Mouse (Mus musculus): ENCODE data around the gene Nrbp1.

Nrbp1 gene

DNA sequence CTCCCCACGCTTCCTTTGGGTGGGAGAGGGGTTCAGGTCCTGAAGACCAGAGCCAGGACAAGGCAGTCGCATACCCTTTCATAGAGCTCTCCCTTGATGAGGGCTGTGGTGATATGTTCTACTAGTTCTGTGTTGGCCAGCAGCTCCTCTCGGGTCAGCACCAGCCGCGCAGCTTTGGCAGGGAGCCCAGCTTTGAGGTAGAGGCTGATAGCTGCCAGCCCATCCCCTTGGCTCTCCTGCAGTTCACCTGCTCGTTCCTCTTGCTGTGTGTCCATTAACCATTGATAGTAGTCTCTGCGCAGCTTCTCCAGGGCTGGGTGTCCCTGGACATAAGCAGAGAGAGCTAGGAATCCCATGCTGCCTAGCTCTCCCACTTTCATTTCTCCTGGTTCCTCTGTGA, 25.4 kb downstream of the Nrbp1 start:
- in situ Hi-C loops (cut with MboI) = no loop called here

DNA sequence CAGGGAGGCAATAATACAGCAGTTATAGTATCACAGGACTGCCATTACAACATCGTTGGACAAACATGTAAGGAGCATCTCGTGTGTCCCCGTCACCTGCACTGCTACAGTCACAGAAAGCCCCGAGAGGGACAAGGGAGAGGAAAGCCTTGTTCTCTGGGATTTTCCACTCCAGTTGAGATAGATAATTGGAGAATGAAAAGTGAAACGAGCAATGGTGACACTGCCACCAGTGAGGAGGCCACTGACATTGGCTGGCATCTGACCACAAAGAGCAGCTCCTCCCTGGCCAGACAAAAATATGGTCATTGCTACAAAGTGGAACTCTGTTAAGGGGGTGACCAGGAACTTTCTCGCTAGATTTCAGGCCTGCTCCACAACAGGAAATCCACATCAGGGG, 27.0 kb downstream of the Nrbp1 start:
- in situ Hi-C loops (cut with MboI) = no loop called here

- in situ Hi-C loops (cut with MboI) = no loop called here
Measured at GRCm38 (mm10) chr5:31273018-31273417, 32.4 kb downstream of the Nrbp1 start.

- in situ Hi-C loops (cut with MboI) = no loop called here
Measured at GRCm38 (mm10) chr5:31279245-31279988, 38.8 kb downstream of the Nrbp1 start.

DNA sequence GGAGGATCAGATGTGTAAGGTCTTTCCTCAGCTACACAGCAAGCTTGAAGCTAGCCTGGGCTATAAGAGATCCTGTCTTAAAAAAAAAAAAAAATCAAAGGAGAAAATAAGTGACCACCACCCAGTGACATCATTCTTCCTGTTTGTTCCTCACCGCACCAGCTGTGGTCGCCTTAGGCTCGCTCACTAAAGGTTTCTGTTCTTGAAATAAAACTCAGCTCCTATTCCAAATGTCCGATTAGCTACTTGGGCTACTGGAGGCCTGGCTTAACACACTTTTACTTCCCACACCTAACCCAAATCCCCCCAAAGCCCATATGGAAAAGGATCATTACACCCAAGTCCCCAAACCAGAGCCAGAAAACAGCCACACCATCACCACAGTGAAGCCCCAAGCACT, 47.6 kb downstream of the Nrbp1 start:
- in situ Hi-C loops (cut with MboI) = no loop called here

- in situ Hi-C loops (cut with MboI) = no loop called here
Measured at GRCm38 (mm10) chr5:31288655-31289054, 48.0 kb downstream of the Nrbp1 start.

DNA sequence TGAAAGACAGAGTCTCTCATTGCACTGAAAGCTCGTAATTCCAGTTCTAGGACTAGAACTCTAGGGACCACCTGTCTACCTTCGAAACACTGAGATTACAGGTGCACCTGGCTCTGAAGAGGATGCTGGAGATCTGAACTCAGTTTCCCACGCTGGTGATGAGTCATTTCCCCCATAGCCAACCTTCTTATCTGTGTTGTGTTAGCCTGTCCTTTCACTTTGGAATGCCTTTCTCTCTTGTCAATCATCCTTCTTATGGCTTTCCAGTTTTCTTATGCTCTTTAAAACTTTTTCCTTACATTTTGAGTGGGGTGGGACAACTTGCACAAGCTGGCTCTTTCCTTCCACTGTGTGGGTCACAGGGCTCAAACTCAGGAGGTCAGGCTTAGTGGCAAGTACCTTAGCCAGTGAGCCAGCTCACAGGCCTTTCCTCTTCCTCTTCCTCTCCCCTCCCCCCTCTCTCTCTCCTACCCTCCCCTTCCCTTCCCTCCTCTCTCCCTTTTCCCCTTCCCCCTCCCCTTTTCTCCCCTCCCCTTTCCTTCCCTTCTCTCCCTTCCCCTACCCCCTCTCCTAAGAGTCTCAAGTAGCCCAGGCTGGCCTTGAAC, 49.1 kb downstream of the Nrbp1 start:
- in situ Hi-C loops (cut with MboI) = no loop called here

DNA sequence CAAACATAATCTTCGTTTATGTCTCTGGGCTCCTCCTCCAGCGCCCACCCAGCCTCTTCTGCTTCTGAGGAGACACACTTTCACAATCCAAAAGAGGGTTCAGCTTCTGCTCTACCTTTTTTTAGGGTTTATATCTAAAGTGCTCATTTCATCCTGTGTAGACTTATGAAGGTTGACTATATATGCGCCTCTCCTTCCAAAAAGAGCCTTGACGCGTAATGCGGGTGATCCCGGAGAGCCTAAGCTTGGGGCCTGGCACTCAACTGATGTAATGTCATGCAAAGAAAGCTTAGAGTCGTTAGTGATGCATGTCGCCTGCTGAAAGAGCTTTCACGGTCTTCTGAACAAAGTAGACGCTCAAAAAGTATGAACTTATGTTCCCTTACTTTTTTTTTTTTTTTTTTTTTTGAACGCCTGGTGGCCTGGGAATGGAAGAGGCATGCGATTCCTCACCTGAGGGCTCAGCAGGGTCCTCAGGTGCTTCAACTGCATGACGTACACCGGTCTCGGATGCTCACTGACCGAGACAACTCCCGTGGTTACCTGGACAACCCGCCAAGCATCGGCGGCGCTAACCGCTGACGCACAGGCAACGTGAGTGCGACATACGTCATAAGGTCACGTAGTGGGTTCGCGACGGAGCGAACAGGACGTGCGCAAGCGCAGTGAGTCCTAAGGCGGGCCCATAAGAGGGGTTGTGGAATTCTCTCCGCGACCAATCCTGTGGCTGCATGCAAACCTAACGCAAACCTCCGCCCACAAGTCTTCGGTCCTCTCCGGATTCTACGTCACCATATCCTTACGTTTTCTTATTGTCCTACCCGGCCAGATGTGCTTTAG, 50.1 kb downstream of the Nrbp1 start, which contains the start of gene Ift172:
Gene Ift172, minus strand, starts transcription at position 596 of the 840 bp plus-strand sequence.
- in situ Hi-C loops (cut with MboI) = no loop called here

- in situ Hi-C loops (cut with MboI) = no loop called here
Measured at GRCm38 (mm10) chr5:31291361-31291688, 50.7 kb downstream of the Nrbp1 start.

DNA sequence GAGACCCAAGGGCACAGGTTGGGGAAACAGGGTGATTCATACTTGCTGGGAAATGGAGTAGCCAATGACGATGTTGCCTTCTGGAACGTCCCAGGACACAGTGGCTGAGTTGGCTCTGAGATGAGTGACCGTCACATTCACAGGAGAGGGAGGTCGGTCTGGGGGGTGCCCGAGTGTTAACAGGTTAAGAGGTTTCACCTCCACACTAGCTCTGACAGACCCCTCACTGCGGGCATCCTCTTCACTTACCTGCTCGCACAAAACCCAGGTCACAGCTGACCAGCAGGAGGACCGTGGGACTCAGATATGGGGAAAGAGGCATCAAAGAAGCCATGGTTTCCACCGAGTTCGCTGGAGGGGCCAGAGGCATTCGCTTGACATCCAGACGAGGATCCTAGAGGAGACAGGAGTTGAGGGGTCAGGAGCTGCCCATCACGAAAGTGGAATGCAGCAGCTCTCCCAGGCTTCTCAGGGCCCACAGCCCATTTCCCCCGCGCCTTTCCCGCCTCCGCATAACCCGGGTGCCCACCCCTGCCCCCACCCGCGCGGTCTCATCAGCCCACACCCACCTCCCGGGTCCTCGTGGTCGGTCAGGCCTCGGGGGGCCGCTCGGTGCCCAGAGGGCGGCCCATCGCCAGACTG, 54.4 kb downstream of the Nrbp1 start:
- in situ Hi-C loops (cut with MboI) = no loop called here

GRCm38 (mm10) chr5:31295606-31296141, 55.0 kb downstream of the Nrbp1 start, which contains the start of gene Fndc4:
Fndc4 (minus strand) TSS chr5:31296080.
- in situ Hi-C loops (cut with MboI) = no loop called here

DNA sequence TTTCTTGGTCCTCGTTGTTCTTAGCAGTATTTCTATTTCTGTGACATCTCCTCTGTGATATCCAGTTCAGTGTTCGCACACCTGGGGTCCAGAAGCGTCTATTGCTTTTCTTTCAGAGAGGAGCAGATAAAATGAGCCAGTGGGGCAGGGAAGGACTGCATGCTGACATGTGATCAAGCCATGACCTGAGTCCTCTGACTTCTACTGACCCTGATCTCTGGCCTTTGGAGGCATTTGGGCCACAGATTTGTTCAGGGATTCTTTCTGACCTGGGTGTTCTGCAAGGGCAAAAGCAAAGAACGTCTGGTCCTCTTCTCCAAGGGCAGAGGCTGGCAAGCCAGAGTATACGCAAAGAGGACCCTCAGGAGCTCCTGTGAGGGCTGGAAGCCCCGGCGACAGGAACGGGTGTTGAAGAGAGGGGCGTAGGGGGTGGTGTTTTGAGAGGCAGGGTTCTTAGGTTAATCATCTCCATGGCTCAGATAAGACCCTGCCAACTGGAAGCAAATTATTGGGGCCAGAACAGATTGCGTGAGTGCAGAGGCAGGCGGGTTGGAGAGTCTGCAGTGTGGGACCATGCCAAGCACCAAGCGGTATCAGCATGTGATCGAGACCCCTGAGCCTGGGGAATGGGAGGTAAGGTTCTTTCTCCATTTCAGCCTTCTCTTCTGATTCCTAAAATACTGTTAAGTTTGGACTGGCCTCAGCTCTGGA, 56.5 kb downstream of the Nrbp1 start, which contains the start of gene Gckr:
Gene Gckr, plus strand, starts transcription at position 397 of the 711 bp plus-strand sequence.
- in situ Hi-C loops (cut with MboI) = no loop called here

DNA sequence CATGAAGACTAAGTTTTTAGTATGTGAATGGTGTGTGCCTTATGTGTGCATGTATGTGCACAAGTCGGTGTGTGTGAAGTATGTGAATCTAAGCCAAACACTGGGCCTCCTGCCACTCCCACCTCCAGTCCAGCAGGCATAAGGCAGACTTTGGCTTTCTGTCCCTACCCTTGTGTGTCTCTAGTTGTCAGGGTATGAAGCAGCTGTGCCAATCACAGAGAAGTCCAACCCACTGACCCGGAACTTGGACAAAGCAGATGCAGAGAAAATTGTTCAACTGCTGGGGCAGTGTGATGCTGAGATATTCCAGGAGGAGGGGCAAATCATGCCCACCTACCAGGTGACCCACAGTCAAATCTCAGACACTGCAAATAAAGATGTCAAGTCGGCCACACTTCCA, 57.3 kb downstream of the Nrbp1 start:
- in situ Hi-C loops (cut with MboI) = no loop called here

- in situ Hi-C loops (cut with MboI) = no loop called here
Measured at GRCm38 (mm10) chr5:31298486-31298885, 57.8 kb downstream of the Nrbp1 start.

All from mature B cell (primary cell).